Mouse (Mus musculus): ENCODE data around the gene Dzip1. TPM values are rescaled to one million over a fixed set of nuclear protein-coding genes. Genes with fewer than 3 reads are reported as not detected.

The Dzip1 gene
- total and polyA plus RNA-seq, 3 experiments = 0.16 to 0.83 (median 0.51) TPM

GRCm38 (mm10) chr14:118909872-118910271, 15.4 kb downstream of the Dzip1 start:
- Histone ChIP-seq H3K4me3 (replicated peaks in 1 of 3; ENCODE audit: low read depth in 2 of 3, low read length in 2 of 3, poor library complexity in 1 of 3) (no peak overlapping the region), H3K27me3 (replicated peaks) (no peaks in the 10 kb centered on the region), H3K9me3 (replicated peaks; ENCODE audit: low read length) (no peaks in the 10 kb centered on the region), H3K79me2 (replicated peaks; ENCODE audit: control insufficient read depth, extremely low read depth, insufficient read depth, poor library complexity, severe bottlenecking) (no peaks in the 10 kb centered on the region), H3K4me2 (ENCODE audit: insufficient read depth, low read depth, poor library complexity, severe bottlenecking) (peak overlapping the region; percentile 74), H3K4me1 (ENCODE audit: control insufficient read depth in 1 of 2, insufficient read depth in 2 of 2) (peaks cover 5 to 20% of the 10 kb centered on the region in 2 experiments), H3K27ac (ENCODE audit: insufficient read depth, low read depth) (no peak overlapping the region), H3K9ac (ENCODE audit: insufficient read depth, low read depth) (no peak overlapping the region), H3K36me3 (replicated peaks in 1 of 2; ENCODE audit: control insufficient read depth in 1 of 2, insufficient read depth in 1 of 2, low read length in 1 of 2) (peaks cover 0 to 3% of the 10 kb centered on the region in 2 experiments)
- in situ Hi-C loops (cut with MboI; ENCODE audit: low pct_ligation_motif_present, low pct_unique_long_range_greater_than_20kb, low sequenced_read_pairs) (loop anchor here (10.0 kb wide), 1 partner anchor 85 kb away; no protein-coding TSS in a partner anchor), dilution Hi-C loops (cut with MboI; ENCODE audit: extremely low pct_ligation_motif_present, extremely low pct_unique_long_range_greater_than_20kb, low sequenced_read_pairs) (no loop called here)
- TF ChIP-seq ZC3H11A (IDR thresholded peaks at IDR 0.05; ENCODE audit: low read depth, low read length) = no peak
- TF ChIP-seq EP300 (IDR thresholded peaks at IDR 0.05; ENCODE audit: low read length) = no peak
- TF ChIP-seq UBTF (IDR thresholded peaks at IDR 0.05; ENCODE audit: low read depth, low read length) = no peak
- no peak for TF ChIP-seq JUND (conservative IDR thresholded peaks at IDR 0.05; ENCODE audit: low read depth, low read length)
- no peak for TF ChIP-seq NELFE (IDR thresholded peaks at IDR 0.05; ENCODE audit: low read depth, low read length)
- TF ChIP-seq ETS1 (conservative IDR thresholded peaks at IDR 0.05; ENCODE audit: low read depth, low read length) = no peak
- TF ChIP-seq PAX5 (IDR thresholded peaks at IDR 0.05; ENCODE audit: low read length) = no peak
- no peak for TF ChIP-seq CTCF (conservative IDR thresholded peaks at IDR 0.05 in 1 of 2, IDR thresholded peaks at IDR 0.05 in 1 of 2; ENCODE audit: low read depth in 2 of 2, low read length in 2 of 2)
- TF ChIP-seq POLR2AphosphoS2 (IDR thresholded peaks at IDR 0.05; ENCODE audit: low read depth, low read length) = no peak
- no peak for TF ChIP-seq NRF1 (IDR thresholded peaks at IDR 0.05; ENCODE audit: low read depth, low read length)
- no peak for TF ChIP-seq USF1 (IDR thresholded peaks at IDR 0.05; ENCODE audit: low read depth, low read length)
- TF ChIP-seq JUN (IDR thresholded peaks at IDR 0.05; ENCODE audit: insufficient read depth, low read depth, low read length) = no peak
- TF ChIP-seq MAFK (IDR thresholded peaks at IDR 0.05; ENCODE audit: insufficient replicate concordance, low read length) = no peak
- TF ChIP-seq ZMIZ1 (IDR thresholded peaks at IDR 0.05; ENCODE audit: low read depth, low read length) = no peak
- no peak for TF ChIP-seq RCOR1 (conservative IDR thresholded peaks at IDR 0.05; ENCODE audit: low read depth, low read length)
- TF ChIP-seq MAX (IDR thresholded peaks at IDR 0.05; ENCODE audit: low read length) = no peak
- no peak for TF ChIP-seq SIN3A (IDR thresholded peaks at IDR 0.05; ENCODE audit: low read length)
- TF ChIP-seq SMC3 (IDR thresholded peaks at IDR 0.05; ENCODE audit: low read depth, low read length) = no peak
- no peak for TF ChIP-seq ZNF384 (IDR thresholded peaks at IDR 0.05; ENCODE audit: low read depth, low read length)
- DNase-seq (ENCODE audit: extremely low read depth) = no peak

GRCm38 (mm10) chr14:118907592-118907991, 17.7 kb downstream of the Dzip1 start:
- Histone ChIP-seq H3K9ac (ENCODE audit: insufficient read depth, low read depth) (no peak overlapping the region), H3K4me3 (replicated peaks in 1 of 3; ENCODE audit: low read depth in 2 of 3, low read length in 2 of 3, poor library complexity in 1 of 3) (no peak overlapping the region), H3K27ac (ENCODE audit: insufficient read depth, low read depth) (no peak overlapping the region), H3K4me1 (ENCODE audit: control insufficient read depth in 1 of 2, insufficient read depth in 2 of 2) (peaks cover 5 to 12% of the 10 kb centered on the region in 2 experiments), H3K27me3 (replicated peaks) (no peaks in the 10 kb centered on the region), H3K9me3 (replicated peaks; ENCODE audit: low read length) (no peaks in the 10 kb centered on the region), H3K36me3 (replicated peaks in 1 of 2; ENCODE audit: control insufficient read depth in 1 of 2, insufficient read depth in 1 of 2, low read length in 1 of 2) (peaks cover 0 to 3% of the 10 kb centered on the region in 2 experiments), H3K79me2 (replicated peaks; ENCODE audit: control insufficient read depth, extremely low read depth, insufficient read depth, poor library complexity, severe bottlenecking) (no peaks in the 10 kb centered on the region), H3K4me2 (ENCODE audit: insufficient read depth, low read depth, poor library complexity, severe bottlenecking) (no peak overlapping the region)
- dilution Hi-C loops (cut with MboI; ENCODE audit: extremely low pct_ligation_motif_present, extremely low pct_unique_long_range_greater_than_20kb, low sequenced_read_pairs) (no loop called here), in situ Hi-C loops (cut with MboI; ENCODE audit: low pct_ligation_motif_present, low pct_unique_long_range_greater_than_20kb, low sequenced_read_pairs) (no loop called here)
- TF ChIP-seq NRF1 (IDR thresholded peaks at IDR 0.05; ENCODE audit: low read depth, low read length) (no peak), CHD2 (IDR thresholded peaks at IDR 0.05; ENCODE audit: low read length) (no peak), E2F4 (IDR thresholded peaks at IDR 0.05; ENCODE audit: insufficient replicate concordance, low read depth, low read length) (no peak), TBP (conservative IDR thresholded peaks at IDR 0.05; ENCODE audit: low read depth, low read length) (no peak), ZNF384 (IDR thresholded peaks at IDR 0.05; ENCODE audit: low read depth, low read length) (no peak), HCFC1 (IDR thresholded peaks at IDR 0.05; ENCODE audit: low read depth, low read length) (no peak), POLR2AphosphoS2 (IDR thresholded peaks at IDR 0.05; ENCODE audit: low read depth, low read length) (no peak), TCF12 (IDR thresholded peaks at IDR 0.05; ENCODE audit: low read depth, low read length) (no peak), MEF2A (IDR thresholded peaks at IDR 0.05; ENCODE audit: borderline replicate concordance, low read depth, low read length) (no peak), NELFE (IDR thresholded peaks at IDR 0.05; ENCODE audit: low read depth, low read length) (no peak), CHD1 (IDR thresholded peaks at IDR 0.05; ENCODE audit: low read depth, low read length) (no peak), MYC (IDR thresholded peaks at IDR 0.05; ENCODE audit: low read depth, low read length) (no peak)
- no peak for DNase-seq (ENCODE audit: extremely low read depth)

Measured in CH12.LX (cell line).